Mouse (Mus musculus): ENCODE data around the gene St8sia1. TPM values are rescaled to one million over a fixed set of nuclear protein-coding genes. Genes with fewer than 3 reads are reported as not detected.

Gene St8sia1
- polyA plus RNA-seq, 1 experiment from 2014 or later = 3.5 TPM

DNA sequence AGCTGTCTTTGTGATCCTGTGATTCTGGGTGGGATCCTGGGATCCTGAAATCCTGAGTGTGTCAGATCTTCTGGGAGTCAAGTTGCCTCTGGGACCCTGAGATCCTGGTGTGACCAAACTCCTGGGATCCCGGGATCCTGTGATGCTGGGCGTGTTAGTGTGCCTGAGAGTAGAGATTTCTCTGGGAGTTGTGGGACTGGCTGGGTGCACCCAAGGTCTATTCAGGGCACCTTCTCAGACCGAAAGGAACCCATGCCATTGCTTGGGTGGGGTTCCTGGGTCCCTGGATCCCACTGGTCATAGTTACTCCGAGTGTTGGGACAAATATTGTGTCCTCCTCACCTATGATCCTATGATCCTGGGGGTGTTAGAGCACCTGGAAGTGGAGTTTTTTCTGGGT, 120.2 kb downstream of the St8sia1 start:
- H3K9me3 ChIP-seq (ENCODE audit: control insufficient read depth, low read length) = no peaks in the 10 kb centered on the region
- WGBS = 90% methylated on average over 4 of the region's 4 CpGs
- no peak for ATAC-seq (ENCODE audit: low FRiP score, low TSS enrichment)

DNA sequence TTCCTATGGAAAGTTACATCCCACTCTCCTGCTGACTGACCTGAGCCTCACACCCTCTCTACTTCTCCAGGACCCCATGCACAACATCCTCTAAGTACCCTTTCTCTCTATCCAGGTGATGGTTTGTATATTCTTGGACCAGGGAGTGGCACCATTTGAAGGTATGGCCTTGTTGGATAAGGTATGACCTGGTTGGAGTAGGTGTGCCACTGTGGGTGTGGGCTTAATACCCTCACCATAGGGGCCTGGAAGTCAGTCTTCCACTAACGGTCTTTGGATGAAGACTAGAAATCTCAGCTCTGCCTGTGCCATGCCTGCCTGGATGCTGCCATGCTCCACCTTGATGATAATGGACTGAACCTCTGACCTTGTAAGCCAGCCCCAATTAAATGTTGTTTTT, 125.8 kb downstream of the St8sia1 start:
- H3K36me3 ChIP-seq (ENCODE audit: control insufficient read depth, insufficient read depth, low read length) = no peaks in the 10 kb centered on the region
- no peak overlapping the region for H3K9ac ChIP-seq (ENCODE audit: low read depth, low read length)
- no peaks in the 10 kb centered on the region for H3K9me3 ChIP-seq (ENCODE audit: control insufficient read depth, low read length)
- 96% methylated on average over 1 of the region's 1 CpGs for WGBS
- H3K4me2 ChIP-seq (replicated peaks; ENCODE audit: low read depth, low read length) = no peak overlapping the region
- no peak for ATAC-seq (ENCODE audit: low FRiP score, low TSS enrichment)
- no peaks in the 10 kb centered on the region for H3K4me1 ChIP-seq (ENCODE audit: control insufficient read depth, insufficient read depth, low read length)
- H3K27ac ChIP-seq (ENCODE audit: low read depth, low read length) = no peak overlapping the region
- no peak overlapping the region for H3K4me3 ChIP-seq (ENCODE audit: low read length)
- no peaks in the 10 kb centered on the region for H3K27me3 ChIP-seq (ENCODE audit: control insufficient read depth, insufficient read depth, low read length)

More for the DNA sequence above, 120.2 kb downstream of the St8sia1 start:
- no peak overlapping the region for H3K27ac ChIP-seq (ENCODE audit: low read depth, low read length)
- no peaks in the 10 kb centered on the region for H3K36me3 ChIP-seq (ENCODE audit: control insufficient read depth, insufficient read depth, low read length)
- no peaks in the 10 kb centered on the region for H3K27me3 ChIP-seq (ENCODE audit: control insufficient read depth, insufficient read depth, low read length)
- H3K4me1 ChIP-seq (ENCODE audit: control insufficient read depth, insufficient read depth, low read length) = no peaks in the 10 kb centered on the region
- no peak overlapping the region for H3K9ac ChIP-seq (ENCODE audit: low read depth, low read length)
- no peak overlapping the region for H3K4me2 ChIP-seq (replicated peaks; ENCODE audit: low read depth, low read length)
- no peak overlapping the region for H3K4me3 ChIP-seq (ENCODE audit: low read length)

DNA sequence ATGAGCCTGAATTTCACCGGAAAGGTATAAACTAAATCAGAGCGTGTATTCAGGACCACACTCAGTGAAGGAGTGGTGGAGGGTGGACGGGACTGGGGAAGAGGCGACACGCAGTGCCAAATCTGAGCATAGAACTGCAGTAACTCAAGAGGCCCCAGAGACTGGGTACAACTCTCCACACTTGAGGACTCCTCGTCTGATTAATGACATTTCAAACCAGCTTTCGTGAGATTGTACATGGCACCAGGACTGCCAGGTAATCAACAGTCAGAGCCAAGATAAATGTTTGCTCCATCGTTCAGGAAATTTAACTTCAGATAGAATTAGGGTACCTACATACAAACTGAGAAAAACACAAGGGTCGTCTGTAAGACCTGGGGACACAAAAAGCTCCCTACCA, 126.9 kb downstream of the St8sia1 start:
- Histone ChIP-seq H3K9me3 (ENCODE audit: control insufficient read depth, low read length) (no peaks in the 10 kb centered on the region), H3K4me1 (ENCODE audit: control insufficient read depth, insufficient read depth, low read length) (no peaks in the 10 kb centered on the region), H3K36me3 (ENCODE audit: control insufficient read depth, insufficient read depth, low read length) (no peaks in the 10 kb centered on the region), H3K27ac (ENCODE audit: low read depth, low read length) (no peak overlapping the region), H3K4me3 (ENCODE audit: low read length) (no peak overlapping the region), H3K4me2 (replicated peaks; ENCODE audit: low read depth, low read length) (no peak overlapping the region), H3K27me3 (ENCODE audit: control insufficient read depth, insufficient read depth, low read length) (no peaks in the 10 kb centered on the region), H3K9ac (ENCODE audit: low read depth, low read length) (no peak overlapping the region)
- ATAC-seq (ENCODE audit: low FRiP score, low TSS enrichment) = no peak
- 84% methylated on average over 9 of the region's 9 CpGs for WGBS

DNA sequence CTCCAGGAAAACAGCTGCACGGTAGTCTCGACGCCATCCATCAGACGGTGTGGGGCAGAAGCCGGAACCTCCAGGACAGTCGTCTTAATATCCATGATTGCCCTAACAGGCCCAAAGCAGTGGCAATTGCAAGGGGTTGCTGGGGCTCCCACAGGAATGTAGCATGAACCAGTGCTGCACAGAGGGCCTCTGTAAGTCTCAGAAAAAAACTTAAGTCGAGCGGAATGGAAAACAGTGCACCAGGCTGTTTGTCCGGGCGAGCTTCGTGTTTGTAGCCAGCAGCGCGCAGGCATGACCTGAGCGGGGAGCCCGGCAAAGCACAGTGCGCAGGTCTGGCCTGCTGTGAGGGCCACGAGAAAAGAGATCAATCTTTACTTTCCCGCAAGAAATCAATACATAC, 128.5 kb downstream of the St8sia1 start:
- no peak overlapping the region for H3K4me3 ChIP-seq (ENCODE audit: low read length)
- WGBS = 76% methylated on average over 18 of the region's 18 CpGs
- ATAC-seq (ENCODE audit: low FRiP score, low TSS enrichment) = no peak
- no peak overlapping the region for H3K27ac ChIP-seq (ENCODE audit: low read depth, low read length)
- no peaks in the 10 kb centered on the region for H3K4me1 ChIP-seq (ENCODE audit: control insufficient read depth, insufficient read depth, low read length)
- H3K4me2 ChIP-seq (replicated peaks; ENCODE audit: low read depth, low read length) = no peak overlapping the region
- no peaks in the 10 kb centered on the region for H3K36me3 ChIP-seq (ENCODE audit: control insufficient read depth, insufficient read depth, low read length)
- no peaks in the 10 kb centered on the region for H3K9me3 ChIP-seq (ENCODE audit: control insufficient read depth, low read length)
- no peak overlapping the region for H3K9ac ChIP-seq (ENCODE audit: low read depth, low read length)
- no peaks in the 10 kb centered on the region for H3K27me3 ChIP-seq (ENCODE audit: control insufficient read depth, insufficient read depth, low read length)

DNA sequence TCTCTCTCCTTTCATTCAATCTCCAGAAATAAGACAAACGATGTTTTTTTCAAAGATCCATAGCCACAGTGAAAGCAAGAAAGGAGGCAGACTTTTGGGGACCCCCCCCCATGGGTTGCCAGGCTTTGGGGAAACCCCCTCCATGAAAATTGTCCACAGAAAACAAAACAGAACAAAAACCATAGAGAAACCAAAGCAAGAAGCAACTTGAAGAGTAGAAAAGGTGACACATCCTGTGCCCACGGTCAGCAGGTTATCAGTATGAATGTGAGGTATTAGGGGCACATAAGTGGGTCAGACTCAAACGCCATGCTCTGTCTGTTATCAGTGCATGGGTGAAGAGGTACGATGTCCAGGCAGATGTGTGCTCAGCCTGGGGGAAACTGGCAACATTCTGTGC, 129.3 kb downstream of the St8sia1 start:
- 83% methylated on average over 4 of the region's 4 CpGs for WGBS
- Histone ChIP-seq H3K4me3 (ENCODE audit: low read length) (no peak overlapping the region), H3K27me3 (ENCODE audit: control insufficient read depth, insufficient read depth, low read length) (no peaks in the 10 kb centered on the region), H3K9me3 (ENCODE audit: control insufficient read depth, low read length) (no peaks in the 10 kb centered on the region), H3K9ac (ENCODE audit: low read depth, low read length) (no peak overlapping the region), H3K4me2 (replicated peaks; ENCODE audit: low read depth, low read length) (no peak overlapping the region), H3K4me1 (ENCODE audit: control insufficient read depth, insufficient read depth, low read length) (no peaks in the 10 kb centered on the region), H3K27ac (ENCODE audit: low read depth, low read length) (no peak overlapping the region), H3K36me3 (ENCODE audit: control insufficient read depth, insufficient read depth, low read length) (no peaks in the 10 kb centered on the region)
- no peak for ATAC-seq (ENCODE audit: low FRiP score, low TSS enrichment)

DNA sequence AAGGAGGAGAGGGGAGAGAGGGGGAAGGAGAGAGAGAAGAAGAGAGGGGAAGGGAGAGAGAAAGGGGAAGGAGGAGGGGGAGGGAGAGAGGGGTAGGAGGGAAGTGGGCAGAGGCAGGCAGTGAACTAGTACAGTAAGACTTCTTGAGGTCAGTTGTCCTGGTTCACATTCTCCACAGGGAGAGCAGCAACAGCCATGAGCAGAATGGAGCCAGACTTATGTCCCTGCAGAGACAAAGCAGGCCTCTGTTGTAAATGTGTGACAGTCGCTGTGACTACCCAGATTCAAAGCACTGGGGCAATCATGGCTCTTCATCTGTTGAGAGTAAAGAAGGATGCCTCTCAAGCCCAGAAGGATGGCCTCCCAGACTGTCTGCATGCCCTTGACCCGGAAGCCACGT, 132.5 kb downstream of the St8sia1 start:
- H3K4me2 ChIP-seq (replicated peaks; ENCODE audit: low read depth, low read length) = no peak overlapping the region
- ATAC-seq (ENCODE audit: low FRiP score, low TSS enrichment) = no peak
- WGBS = 93% methylated on average over 3 of the region's 3 CpGs

DNA sequence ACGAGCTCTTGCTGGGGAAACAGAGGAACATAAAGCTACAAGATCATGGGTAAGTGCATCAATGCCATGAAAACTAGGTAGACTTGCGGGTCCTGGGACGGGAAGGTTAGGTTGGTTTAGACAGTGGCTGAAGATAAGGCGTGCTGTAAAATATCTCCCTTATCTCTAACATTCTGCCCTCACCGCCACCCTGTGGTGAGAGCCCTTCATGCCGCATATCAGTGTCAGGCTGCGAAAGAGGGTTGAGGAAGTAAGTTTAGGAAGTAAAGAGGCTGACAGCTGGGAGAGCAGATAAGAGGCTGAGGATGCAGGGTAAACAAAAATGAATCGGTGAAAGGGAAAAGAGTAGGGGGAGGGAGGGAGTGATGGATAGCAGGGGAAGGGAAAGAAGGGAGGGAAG, 133.0 kb downstream of the St8sia1 start:
- Histone ChIP-seq H3K9ac (ENCODE audit: low read depth, low read length) (no peak overlapping the region), H3K27me3 (ENCODE audit: control insufficient read depth, insufficient read depth, low read length) (no peaks in the 10 kb centered on the region), H3K4me3 (ENCODE audit: low read length) (no peak overlapping the region), H3K36me3 (ENCODE audit: control insufficient read depth, insufficient read depth, low read length) (no peaks in the 10 kb centered on the region), H3K4me2 (replicated peaks; ENCODE audit: low read depth, low read length) (no peak overlapping the region), H3K9me3 (ENCODE audit: control insufficient read depth, low read length) (no peaks in the 10 kb centered on the region), H3K27ac (ENCODE audit: low read depth, low read length) (no peak overlapping the region), H3K4me1 (ENCODE audit: control insufficient read depth, insufficient read depth, low read length) (no peaks in the 10 kb centered on the region)
- ATAC-seq (ENCODE audit: low FRiP score, low TSS enrichment) = no peak
- WGBS = 40% methylated on average over 8 of the region's 8 CpGs

More for the DNA sequence above, 132.5 kb downstream of the St8sia1 start:
- Histone ChIP-seq H3K36me3 (ENCODE audit: control insufficient read depth, insufficient read depth, low read length) (no peaks in the 10 kb centered on the region), H3K9ac (ENCODE audit: low read depth, low read length) (no peak overlapping the region), H3K27me3 (ENCODE audit: control insufficient read depth, insufficient read depth, low read length) (no peaks in the 10 kb centered on the region), H3K4me1 (ENCODE audit: control insufficient read depth, insufficient read depth, low read length) (no peaks in the 10 kb centered on the region), H3K4me3 (ENCODE audit: low read length) (no peak overlapping the region), H3K9me3 (ENCODE audit: control insufficient read depth, low read length) (no peaks in the 10 kb centered on the region), H3K27ac (ENCODE audit: low read depth, low read length) (no peak overlapping the region)

DNA sequence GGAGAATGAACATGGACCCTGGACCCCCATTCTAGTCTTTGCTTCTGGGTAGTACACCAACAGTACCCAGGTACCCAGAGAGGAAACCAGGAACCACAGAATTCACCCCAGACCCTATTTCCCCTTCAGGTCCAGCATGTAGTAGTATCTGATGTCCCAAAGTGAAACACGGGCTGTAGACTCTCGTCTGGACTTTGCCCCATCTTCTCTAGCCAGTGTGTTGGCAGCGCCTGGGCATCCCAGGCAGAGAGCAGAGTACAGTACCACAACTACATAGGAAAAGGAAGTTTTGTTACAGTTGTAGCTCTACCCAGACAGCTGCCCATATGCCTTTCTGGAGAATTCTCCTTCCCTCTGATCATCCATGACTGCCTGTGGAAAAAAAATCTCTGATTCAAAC, 134.0 kb downstream of the St8sia1 start:
- WGBS = 93% methylated on average over 3 of the region's 3 CpGs
- Histone ChIP-seq H3K4me3 (ENCODE audit: low read length) (no peak overlapping the region), H3K4me1 (ENCODE audit: control insufficient read depth, insufficient read depth, low read length) (no peaks in the 10 kb centered on the region), H3K9ac (ENCODE audit: low read depth, low read length) (no peak overlapping the region), H3K9me3 (ENCODE audit: control insufficient read depth, low read length) (no peaks in the 10 kb centered on the region), H3K36me3 (ENCODE audit: control insufficient read depth, insufficient read depth, low read length) (no peaks in the 10 kb centered on the region), H3K27ac (ENCODE audit: low read depth, low read length) (no peak overlapping the region), H3K27me3 (ENCODE audit: control insufficient read depth, insufficient read depth, low read length) (no peaks in the 10 kb centered on the region), H3K4me2 (replicated peaks; ENCODE audit: low read depth, low read length) (no peak overlapping the region)
- no peak for ATAC-seq (ENCODE audit: low FRiP score, low TSS enrichment)

DNA sequence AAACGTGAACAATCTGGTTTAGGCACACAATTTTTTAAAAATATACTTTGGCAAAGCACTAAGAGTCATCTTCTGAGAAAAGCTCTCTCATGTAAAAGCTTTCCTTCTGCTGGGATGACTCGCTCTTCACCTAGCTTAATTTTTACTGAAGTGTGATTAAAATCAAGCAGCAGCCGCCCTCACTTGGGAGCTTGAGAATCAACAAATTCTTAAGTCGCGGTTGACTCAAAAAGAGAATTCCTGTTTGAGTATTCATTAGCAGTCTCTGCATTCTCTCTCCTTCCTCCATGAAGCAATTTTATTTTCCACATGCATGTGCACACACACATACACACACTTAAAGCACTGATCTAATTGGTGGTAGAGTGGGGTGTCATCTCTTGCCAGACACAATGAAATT, 138.8 kb downstream of the St8sia1 start:
- ATAC-seq (ENCODE audit: low FRiP score, low TSS enrichment) = no peak
- no peak overlapping the region for H3K4me3 ChIP-seq (ENCODE audit: low read length)
- no peaks in the 10 kb centered on the region for H3K36me3 ChIP-seq (ENCODE audit: control insufficient read depth, insufficient read depth, low read length)
- no peak overlapping the region for H3K27ac ChIP-seq (ENCODE audit: low read depth, low read length)
- no peaks in the 10 kb centered on the region for H3K4me1 ChIP-seq (ENCODE audit: control insufficient read depth, insufficient read depth, low read length)
- no peaks in the 10 kb centered on the region for H3K9me3 ChIP-seq (ENCODE audit: control insufficient read depth, low read length)
- no peak overlapping the region for H3K9ac ChIP-seq (ENCODE audit: low read depth, low read length)
- no peak overlapping the region for H3K4me2 ChIP-seq (replicated peaks; ENCODE audit: low read depth, low read length)
- 82% methylated on average over 5 of the region's 5 CpGs for WGBS
- H3K27me3 ChIP-seq (ENCODE audit: control insufficient read depth, insufficient read depth, low read length) = no peaks in the 10 kb centered on the region
